Mouse (Mus musculus): Measurements from ENCODE around the gene Defb21. TPM values are rescaled to one million over a fixed set of nuclear protein-coding genes. Genes with fewer than 3 reads are reported as not detected.

The Defb21 gene
- not detected in 2 replicates for polyA plus RNA-seq (2012; rRNA removed; ENCODE audit: low replicate concordance)

DNA sequence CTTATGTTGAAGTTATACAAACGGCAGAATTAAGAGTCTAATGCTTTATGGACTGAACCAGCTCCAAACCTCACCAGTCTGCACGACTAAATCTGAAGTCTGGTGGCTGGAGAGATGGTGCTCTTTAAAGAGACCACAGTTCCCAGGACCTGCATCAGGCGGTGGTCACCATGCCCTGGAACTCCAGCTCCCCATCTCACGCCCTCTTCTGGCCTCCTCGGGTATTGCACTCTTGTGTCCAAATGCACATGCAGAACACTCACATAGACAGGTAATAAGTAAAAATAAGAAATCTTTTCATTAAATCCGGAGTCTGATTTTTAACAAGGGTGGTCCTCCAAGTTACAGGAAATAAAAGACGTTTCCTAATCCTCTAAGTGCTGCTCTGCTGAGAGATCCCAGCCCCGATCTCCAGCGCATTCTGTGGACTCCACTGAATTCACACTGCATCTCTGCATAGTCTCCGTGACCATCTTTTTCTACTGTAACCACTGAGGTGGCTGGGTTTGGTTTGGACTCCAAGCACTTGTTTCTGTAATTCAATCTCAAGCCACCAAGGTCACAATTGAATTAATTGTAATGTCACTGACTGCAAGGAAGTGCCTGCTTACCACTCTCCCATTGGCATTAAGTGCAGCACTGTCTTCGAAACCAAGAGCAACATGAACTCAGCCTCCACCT, at the start of gene Defb21:
Gene Defb21 (plus strand): TSS at position 631 of the 681 bp plus-strand sequence.

DNA sequence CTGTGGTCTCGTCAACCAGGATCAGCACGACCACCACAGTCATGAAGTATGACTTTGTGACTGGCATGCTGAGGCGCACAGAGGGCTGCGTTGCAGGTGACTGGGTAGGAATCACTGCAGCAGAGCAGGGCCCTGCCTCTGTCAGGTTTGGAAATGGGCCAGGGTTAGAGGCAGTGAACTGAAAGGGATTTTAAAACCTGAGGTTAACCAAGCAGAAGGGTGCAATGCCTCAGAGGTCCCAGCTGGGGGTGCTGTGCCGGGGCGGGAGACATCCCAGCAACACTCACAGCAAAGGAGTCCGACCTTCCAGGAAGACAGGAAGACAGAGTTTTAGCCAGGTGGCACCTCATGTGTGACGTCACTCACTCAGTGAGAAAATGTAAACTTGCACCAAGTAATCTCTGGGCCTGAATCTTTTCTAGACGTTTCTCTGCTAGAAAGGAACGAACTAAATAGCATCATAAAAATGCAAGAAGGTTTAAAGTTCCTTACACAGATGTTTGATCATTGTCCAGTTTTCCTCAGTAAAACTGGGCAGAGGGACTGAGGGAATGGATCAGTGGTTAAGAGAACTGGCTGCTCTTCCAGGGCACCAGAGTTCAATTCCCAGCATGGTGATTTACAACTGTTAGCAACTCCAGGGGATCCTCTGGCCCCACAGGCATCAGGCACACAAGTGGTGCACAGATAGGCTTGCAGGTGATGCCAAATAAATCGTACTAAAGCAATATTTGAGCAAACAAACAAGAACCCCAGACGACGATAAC, 32.4 kb upstream of the Defb21 start, which contains the start of gene Defb29:
Gene Defb29 (minus strand): TSS at position 155 of the 767 bp plus-strand sequence.

DNA sequence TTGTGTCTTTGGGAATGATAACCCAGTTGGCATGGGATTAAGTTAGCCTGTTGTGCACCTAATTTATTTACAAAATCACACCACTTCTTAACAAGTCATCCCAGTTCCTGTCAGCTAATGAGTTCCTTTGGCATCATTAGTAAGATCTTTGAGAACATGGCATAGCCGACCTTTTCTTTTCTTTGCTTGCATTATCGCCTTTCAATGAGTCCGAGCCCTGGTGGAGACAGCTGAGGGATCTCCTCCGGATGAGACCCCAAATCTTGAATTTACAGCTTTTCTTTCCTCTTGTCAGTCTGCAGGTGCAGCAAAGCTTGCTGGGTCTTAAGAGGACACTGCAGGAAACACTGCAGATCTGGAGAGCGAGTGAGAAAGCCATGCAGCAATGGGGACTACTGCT, 3.5 kb upstream of the Defb21 start, which contains the start of gene Gm17416:
Gene Gm17416 (plus strand): TSS at position 301 of the 400 bp plus-strand sequence.

DNA sequence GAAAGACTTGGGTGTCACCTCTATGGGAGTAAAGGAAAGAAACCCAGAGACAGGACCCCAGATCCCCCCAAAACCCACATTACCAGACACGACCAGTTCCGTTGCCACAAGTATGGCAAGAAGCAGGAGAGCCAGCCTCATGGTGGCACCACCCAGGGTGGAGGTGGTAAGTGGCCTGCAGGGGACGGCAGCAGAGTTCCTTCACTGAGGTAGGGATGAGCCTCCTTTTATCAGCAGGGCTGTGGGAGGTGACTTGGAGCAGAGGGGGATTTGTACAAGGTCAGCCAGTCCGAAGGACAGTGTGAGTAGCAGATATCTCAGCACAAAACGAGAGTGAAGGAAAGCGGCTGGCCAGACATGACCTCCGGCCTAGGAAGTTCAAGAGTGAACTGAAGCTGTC, 7.6 kb downstream of the Defb21 start, which contains the start of gene Defb19:
Gene Defb19 (minus strand): TSS at position 206 of the 400 bp plus-strand sequence.

DNA sequence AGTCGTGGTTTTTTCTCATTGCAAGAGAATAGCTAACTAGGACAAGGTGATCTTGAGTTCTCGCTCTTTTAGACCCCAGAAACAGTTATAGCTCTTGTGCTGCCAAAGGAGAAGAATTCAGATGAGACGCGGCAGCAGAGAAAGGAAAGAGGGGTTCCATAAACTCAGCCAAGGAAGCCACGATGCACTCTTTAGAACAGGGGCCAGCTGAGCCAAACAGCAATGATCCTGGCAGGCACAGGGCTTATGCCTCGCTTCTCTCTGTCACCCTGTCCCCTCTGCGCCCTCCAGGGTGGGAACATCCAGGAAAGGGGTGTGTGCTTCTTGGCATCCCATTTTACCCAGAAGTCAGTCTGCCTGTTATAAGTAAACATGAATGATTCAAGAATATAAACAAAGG, 26.8 kb downstream of the Defb21 start, which contains the start of gene Defb45:
Gene Defb45 (minus strand): TSS at position 101 of the 400 bp plus-strand sequence.

DNA sequence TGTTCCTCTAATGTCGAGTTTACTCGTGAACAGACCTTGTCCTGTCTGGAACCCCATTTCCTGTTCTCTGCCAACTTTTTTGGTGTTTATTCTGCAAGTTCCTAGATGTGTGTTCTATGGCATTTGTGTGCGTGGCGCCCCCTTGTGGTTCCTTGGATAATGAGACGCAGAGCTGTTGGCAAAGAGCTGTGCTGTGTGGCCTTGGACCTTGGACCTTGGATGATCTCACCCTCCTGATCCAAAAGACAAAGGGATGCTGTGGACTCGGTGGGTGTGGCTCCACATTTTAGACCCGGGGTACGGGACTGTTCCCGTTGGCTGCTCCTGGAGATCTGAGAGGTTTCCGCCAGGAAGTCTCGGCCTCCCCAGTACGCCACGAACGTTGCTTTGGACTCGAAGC, 31.5 kb downstream of the Defb21 start, which contains the start of gene Defb36:
Gene Defb36 (plus strand): TSS at position 271 of the 400 bp plus-strand sequence.

DNA sequence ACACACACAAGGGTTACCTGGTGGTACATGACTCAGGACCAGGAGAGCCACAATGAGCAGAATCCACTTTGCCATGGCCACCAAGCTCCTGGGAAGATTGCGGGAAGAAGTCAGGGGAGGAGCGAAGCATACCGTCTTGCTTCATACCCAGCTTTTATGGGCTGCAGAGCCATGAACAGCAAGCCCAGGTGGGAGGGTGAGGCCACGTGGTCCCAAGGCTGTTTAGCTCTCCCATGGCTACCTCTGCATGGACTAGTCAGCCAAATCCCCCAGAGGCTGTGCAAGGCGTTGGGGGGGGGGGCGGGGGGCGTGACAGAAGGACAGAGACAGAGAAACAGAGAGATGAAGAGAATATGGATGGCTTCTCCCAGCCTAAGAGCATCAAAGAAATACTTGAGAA, 50.4 kb downstream of the Defb21 start, which contains the start of gene Defb25:
Gene Defb25 (minus strand): TSS at position 101 of the 400 bp plus-strand sequence.

Other genes with a start within 250 kb of the Defb21 start
- gene Rbck1, start 240.1 kb upstream of the Defb21 start, polyA plus RNA-seq (2012; rRNA removed; ENCODE audit: low replicate concordance): 294 and 352 TPM in 2 replicates
- gene Trib3, start 228.7 kb upstream of the Defb21 start, polyA plus RNA-seq (2012; rRNA removed; ENCODE audit: low replicate concordance): 5.7 and 10.4 TPM in 2 replicates
- not detected in 2 replicates for gene Nrsn2, start 196.1 kb upstream of the Defb21 start, polyA plus RNA-seq (2012; rRNA removed; ENCODE audit: low replicate concordance)
- 5.9 and 9.2 TPM in 2 replicates for gene Sox12, start 174.7 kb upstream of the Defb21 start, polyA plus RNA-seq (2012; rRNA removed; ENCODE audit: low replicate concordance)
- 2.1 and 2.6 TPM in 2 replicates for gene Zcchc3, start 157.7 kb upstream of the Defb21 start, polyA plus RNA-seq (2012; rRNA removed; ENCODE audit: low replicate concordance)
- gene 6820408C15Rik, start 157.2 kb upstream of the Defb21 start, polyA plus RNA-seq (2012; rRNA removed; ENCODE audit: low replicate concordance): 0.08 and 0.17 TPM in 2 replicates
- not detected in 2 replicates for gene Defb23, start 108.1 kb upstream of the Defb21 start, polyA plus RNA-seq (2012; rRNA removed; ENCODE audit: low replicate concordance)
- gene Defb20, start 95.7 kb upstream of the Defb21 start, polyA plus RNA-seq (2012; rRNA removed; ENCODE audit: low replicate concordance): not detected in 2 replicates
- not detected in 2 replicates for gene Defb22, start 82.6 kb upstream of the Defb21 start, polyA plus RNA-seq (2012; rRNA removed; ENCODE audit: low replicate concordance)
- gene Defb26, start 61.1 kb upstream of the Defb21 start, polyA plus RNA-seq (2012; rRNA removed; ENCODE audit: low replicate concordance): not detected in 2 replicates
- not detected in 2 replicates for gene Defb28, start 54.5 kb upstream of the Defb21 start, polyA plus RNA-seq (2012; rRNA removed; ENCODE audit: low replicate concordance)
- not detected in 2 replicates for gene Defb29, start 32.6 kb upstream of the Defb21 start, polyA plus RNA-seq (2012; rRNA removed; ENCODE audit: low replicate concordance)
- not detected in 2 replicates for gene Gm17416, start 3.4 kb upstream of the Defb21 start, polyA plus RNA-seq (2012; rRNA removed; ENCODE audit: low replicate concordance)
- gene Defb19, start 7.6 kb downstream of the Defb21 start, polyA plus RNA-seq (2012; rRNA removed; ENCODE audit: low replicate concordance): not detected in 2 replicates
- gene Defb45, start 26.7 kb downstream of the Defb21 start, polyA plus RNA-seq (2012; rRNA removed; ENCODE audit: low replicate concordance): not detected in 2 replicates
- gene Defb36, start 31.6 kb downstream of the Defb21 start, polyA plus RNA-seq (2012; rRNA removed; ENCODE audit: low replicate concordance): not detected in 2 replicates
- gene Defb25, start 50.3 kb downstream of the Defb21 start, polyA plus RNA-seq (2012; rRNA removed; ENCODE audit: low replicate concordance): 1.1 TPM in 1 of 2 replicates, not detected in the other
- 9.5 and 17.9 TPM in 2 replicates for gene Rem1, start 54.2 kb downstream of the Defb21 start, polyA plus RNA-seq (2012; rRNA removed; ENCODE audit: low replicate concordance)
- 151 and 249 TPM in 2 replicates for gene H13, start 96.7 kb downstream of the Defb21 start, polyA plus RNA-seq (2012; rRNA removed; ENCODE audit: low replicate concordance)
- 3.1 and 7.1 TPM in 2 replicates for gene Mcts2, start 114.3 kb downstream of the Defb21 start, polyA plus RNA-seq (2012; rRNA removed; ENCODE audit: low replicate concordance)
- 125 and 230 TPM in 2 replicates for gene Id1, start 163.5 kb downstream of the Defb21 start, polyA plus RNA-seq (2012; rRNA removed; ENCODE audit: low replicate concordance)
- gene Cox4i2, start 181.4 kb downstream of the Defb21 start, polyA plus RNA-seq (2012; rRNA removed; ENCODE audit: low replicate concordance): 5.7 and 6.6 TPM in 2 replicates

All from mammary gland, adult 2 months (tissue).